ENCODE assay signal across 17 mouse cellular contexts in the genomic region with DNA sequence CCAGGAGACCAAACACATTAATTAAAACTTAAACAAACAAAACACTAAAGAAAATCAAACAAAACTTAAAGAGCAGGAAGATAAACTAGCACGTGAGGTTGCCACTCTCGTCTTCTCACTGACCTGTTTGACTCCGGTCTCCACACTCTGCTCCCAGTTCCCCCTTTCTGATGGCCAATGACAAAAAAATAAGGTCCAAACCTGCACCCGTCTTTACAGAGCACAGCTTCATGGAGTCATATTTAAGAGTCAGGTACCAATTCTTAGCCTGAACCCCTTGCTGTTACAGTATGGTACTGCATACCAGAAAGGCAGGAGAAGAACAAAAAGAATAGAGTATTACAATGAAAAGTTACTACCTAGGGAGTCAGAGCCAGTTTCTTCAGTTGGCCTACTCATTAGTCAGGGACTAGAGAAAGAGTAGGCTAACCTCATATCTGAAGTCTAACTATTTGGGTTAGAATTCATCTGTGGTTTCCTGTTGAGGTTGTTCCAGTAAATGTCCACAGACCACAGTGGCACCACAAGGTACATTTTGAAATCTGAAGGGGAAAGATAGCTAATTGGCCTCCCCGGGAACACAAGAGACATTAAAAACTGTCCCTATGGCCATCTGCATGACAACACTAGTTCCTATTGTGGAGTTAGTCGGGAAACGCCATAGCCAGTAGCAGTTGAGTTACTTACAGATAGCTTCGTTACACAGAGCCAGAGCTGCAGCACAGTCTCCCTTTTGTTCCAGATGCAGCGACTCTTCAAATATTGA. TPM values are rescaled to one million over a fixed set of nuclear protein-coding genes. Genes with fewer than 3 reads are reported as not detected.
DNase-seq lines count a peak whose midpoint lies in the region; ATAC-seq and TF ChIP-seq lines count a peak whose summit lies in the region.
"Had no signal": no experiment of that assay in that cellular context is flagged by ENCODE, and none has a peak within 500 bp of the region (broad histone marks: within the 10 kb centered on the region; RNA-seq: fewer than 3 reads in every experiment).

No protein-coding gene starts in this region.

- H3K27ac ChIP-seq in lung, embryonic 16.5 days (ENCODE audit: low read length): peak overlapping the region; percentile 84
- H3K27ac ChIP-seq in stomach, postnatal 0 days (replicated peaks): peak overlapping the region; percentile 73
- H3K27ac ChIP-seq: embryonic facial prominence, embryonic 10.5 days; gastrocnemius, adult 2 months; layer of hippocampus, adult 2 months; limb, embryonic 15.5 days; midbrain, embryonic 12.5 days; neural tube, embryonic 13.5 days had no signal

- TF ChIP-seq CTCF in stomach, postnatal 0 days (IDR thresholded peaks at IDR 0.05; ENCODE audit: low read depth): no peak

- no peak for DNase-seq in lung, postnatal 4 days
- peak; percentile 57 for DNase-seq in Muller cell, postnatal 12 days (ENCODE audit: inconsistent ontology term)
- DNase-seq in stomach, postnatal 0 days (ENCODE audit: low spot score): peak; percentile 54
- no peak for DNase-seq in frontal cortex, postnatal 36 days (ENCODE audit: low spot score in 2 of 2)
- DNase-seq in gastrocnemius, postnatal 4 days (ENCODE audit: low spot score in 2 of 2): no peak
- DNase-seq: cerebellum, adult 8-10 months; heart, adult 18-20 months had no signal

- H3K27me3 ChIP-seq in lung, embryonic 16.5 days (ENCODE audit: control insufficient read depth, insufficient read depth, low read depth, low read length): no peaks in the 10 kb centered on the region
- peaks cover 31% of the 10 kb centered on the region for H3K27me3 ChIP-seq in megakaryocyte, embryonic 14.5 days (replicated peaks)
- no peaks in the 10 kb centered on the region for H3K27me3 ChIP-seq in stomach, postnatal 0 days (ENCODE audit: control insufficient read depth, insufficient read depth, low read length)
- H3K27me3 ChIP-seq: limb, embryonic 15.5 days; midbrain, embryonic 12.5 days; neural tube, embryonic 13.5 days had no signal

- H3K4me2 ChIP-seq in lung, embryonic 16.5 days (ENCODE audit: low read depth, low read length): 0 out of 2 replicates have a peak overlapping the region, but pooled peaks have one; percentile 17
- H3K4me2 ChIP-seq in stomach, postnatal 0 days (replicated peaks; ENCODE audit: low read depth): no peak overlapping the region
- H3K4me2 ChIP-seq: limb, embryonic 15.5 days; midbrain, embryonic 12.5 days; neural tube, embryonic 13.5 days had no signal

- WGBS in lung, embryonic 16.5 days: 43% methylated on average over 9 of the region's 9 CpGs
- WGBS in stomach, postnatal 0 days: 48% methylated on average over 9 of the region's 9 CpGs

- no peak for TF ChIP-seq EP300 in stomach, postnatal 0 days (optimal IDR thresholded peaks at IDR 0.05)

- no peaks in the 10 kb centered on the region for H3K9me3 ChIP-seq in lung, embryonic 16.5 days (ENCODE audit: control insufficient read depth, low read length)
- H3K9me3 ChIP-seq in megakaryocyte, embryonic 14.5 days: no peaks in the 10 kb centered on the region
- H3K9me3 ChIP-seq in stomach, postnatal 0 days (ENCODE audit: control insufficient read depth, low read length): no peaks in the 10 kb centered on the region
- H3K9me3 ChIP-seq: embryonic facial prominence, embryonic 10.5 days; limb, embryonic 15.5 days; midbrain, embryonic 12.5 days; neural tube, embryonic 13.5 days had no signal

- peaks cover 21% of the 10 kb centered on the region for H3K36me3 ChIP-seq in lung, embryonic 16.5 days (ENCODE audit: control insufficient read depth, insufficient read depth, low read length)
- peaks cover 98% of the 10 kb centered on the region for H3K36me3 ChIP-seq in megakaryocyte, embryonic 14.5 days (replicated peaks; ENCODE audit: low read length)
- H3K36me3 ChIP-seq in stomach, postnatal 0 days (ENCODE audit: control insufficient read depth, insufficient read depth, low read length): peaks cover 13% of the 10 kb centered on the region

- H3K9ac ChIP-seq in lung, embryonic 16.5 days (ENCODE audit: low read length): peak overlapping the region; percentile 24; the same call in 1 of the 2 replicates
- H3K9ac ChIP-seq in stomach, postnatal 0 days (ENCODE audit: low read length): no peak overlapping the region
- H3K9ac ChIP-seq: limb, embryonic 15.5 days; midbrain, embryonic 12.5 days; neural tube, embryonic 13.5 days had no signal

- peaks cover 8% of the 10 kb centered on the region; the same call in 1 of the 2 replicates for H3K4me1 ChIP-seq in lung, embryonic 16.5 days (replicated peaks; ENCODE audit: control insufficient read depth, insufficient read depth, low read length)
- peaks cover 28% of the 10 kb centered on the region for H3K4me1 ChIP-seq in megakaryocyte, embryonic 14.5 days
- H3K4me1 ChIP-seq in stomach, postnatal 0 days (replicated peaks; ENCODE audit: control insufficient read depth, insufficient read depth): no peaks in the 10 kb centered on the region
- H3K4me1 ChIP-seq: embryonic facial prominence, embryonic 10.5 days; limb, embryonic 15.5 days; midbrain, embryonic 12.5 days; neural tube, embryonic 13.5 days had no signal

- no peak overlapping the region for H3K4me3 ChIP-seq in lung, embryonic 16.5 days (ENCODE audit: low read length)
- peak overlapping the region; percentile 79 for H3K4me3 ChIP-seq in megakaryocyte, embryonic 14.5 days (replicated peaks)
- H3K4me3 ChIP-seq in stomach, postnatal 0 days (ENCODE audit: low read depth, low read length): no peak overlapping the region
- H3K4me3 ChIP-seq: embryonic facial prominence, embryonic 10.5 days; gastrocnemius, adult 2 months; layer of hippocampus, adult 2 months; limb, embryonic 15.5 days; midbrain, embryonic 12.5 days; neural tube, embryonic 13.5 days had no signal

- peak; percentile 66 for ATAC-seq in lung, embryonic 16.5 days (ENCODE audit: low read depth)
- peak; percentile 82 for ATAC-seq in stomach, postnatal 0 days (ENCODE audit: low FRiP score, low TSS enrichment)
- ATAC-seq: hindbrain, embryonic 16.5 days; intestine, postnatal 0 days had no signal

RNA-seq across cellular contexts. Expression of a gene that starts 19.1 kb away (rescaled TPM):
- 34.2 and 39.0 TPM in 2 replicates for polyA plus RNA-seq in lung, embryonic 16.5 days (2015; fragmentation: Nextera tagmentation; extraction: Ambion mirVana)
- polyA plus RNA-seq in megakaryocyte, embryonic 14.5 days (2012; ENCODE audit: insufficient read depth, low replicate concordance): 1.00 and 1.6 TPM in 2 replicates
- 21.2 and 22.7 TPM in 2 replicates for polyA plus RNA-seq in stomach, postnatal 0 days (2015; fragmentation: Nextera tagmentation; extraction: Ambion mirVana)
- 100 to 1,000 TPM; 116 to 125 TPM for total RNA-seq in gastrocnemius, postnatal 4 days (2021)

Comparison
In these comparisons a context has a peak if more than half of its experiments do, and no peak if none do; other contexts are left out.
1. DNase-seq: peak in Muller cell, postnatal 12 days (single experiment) and stomach, postnatal 0 days (single experiment); none in lung, postnatal 4 days (0 of 2), frontal cortex, postnatal 36 days (0 of 2) and gastrocnemius, postnatal 4 days (0 of 2).